Mouse (Mus musculus): Measurements from ENCODE around the gene Olfr519.
A peak's percentile ranks its signal among the peaks of the same experiment; 100 is the strongest.

Gene Olfr519

DNA sequence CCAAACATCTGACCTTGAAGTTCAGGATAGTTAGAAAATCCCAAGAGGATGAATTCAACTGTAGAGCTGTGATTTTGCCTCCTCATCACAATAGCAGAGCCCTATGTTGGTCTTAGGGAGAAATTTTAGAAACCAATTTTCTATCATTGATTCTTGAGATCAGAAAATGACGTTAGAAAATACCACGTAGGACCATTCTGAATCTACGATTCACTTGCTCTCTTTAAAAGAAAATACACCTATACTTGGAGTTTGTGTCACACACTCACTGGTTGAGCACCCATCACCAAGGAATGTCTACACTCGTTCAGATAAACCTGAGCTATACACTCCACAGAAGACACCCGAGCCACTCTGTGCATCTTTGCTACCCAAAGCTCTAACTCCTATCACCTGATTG is at the start of gene Olfr519:
Gene Olfr519, minus strand, starts transcription at position 101 of the 400 bp plus-strand sequence.
- DNase-seq: no peak

DNA sequence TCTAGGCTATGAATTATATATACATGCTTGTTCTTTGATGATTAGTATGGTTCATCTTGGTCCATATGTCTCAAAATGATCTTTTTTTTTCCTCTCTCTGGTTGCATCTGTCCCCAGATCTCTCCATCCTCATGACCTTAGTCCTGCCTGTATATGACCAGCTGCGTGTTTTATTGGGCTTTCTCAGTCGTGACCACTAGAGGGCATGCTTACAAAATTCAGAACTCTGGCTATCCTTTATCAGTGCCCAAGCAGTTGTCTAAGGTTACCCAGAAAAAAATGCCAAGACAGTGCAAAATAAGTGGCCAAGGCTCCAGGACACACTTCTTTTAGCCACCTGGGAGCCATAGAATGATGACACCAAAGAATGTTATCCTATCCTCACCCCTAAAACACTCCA is 49.8 kb upstream of the Olfr519 start:
- peak in 1 of 2 experiments; percentile 31 for DNase-seq

DNA sequence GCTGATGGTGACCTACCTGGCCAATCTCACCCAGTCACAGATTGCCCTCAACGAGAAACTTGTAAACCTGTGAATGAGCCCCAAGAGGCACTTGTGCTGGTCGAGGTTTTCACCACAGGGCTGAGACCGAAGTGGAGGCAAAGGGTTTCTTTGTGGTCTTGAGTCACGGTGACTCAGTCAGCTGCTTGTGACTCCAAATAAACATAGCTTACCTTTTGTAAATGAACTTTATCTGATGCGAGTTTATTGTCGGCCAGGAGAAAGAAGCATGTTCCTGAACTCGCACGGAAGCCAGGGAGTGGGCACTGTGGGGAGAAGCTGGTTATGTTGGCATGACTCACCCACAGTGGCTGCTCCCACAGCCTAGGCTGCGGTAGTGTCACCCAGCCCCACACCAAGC is 47.2 kb upstream of the Olfr519 start:
- DNase-seq: no peak

DNA sequence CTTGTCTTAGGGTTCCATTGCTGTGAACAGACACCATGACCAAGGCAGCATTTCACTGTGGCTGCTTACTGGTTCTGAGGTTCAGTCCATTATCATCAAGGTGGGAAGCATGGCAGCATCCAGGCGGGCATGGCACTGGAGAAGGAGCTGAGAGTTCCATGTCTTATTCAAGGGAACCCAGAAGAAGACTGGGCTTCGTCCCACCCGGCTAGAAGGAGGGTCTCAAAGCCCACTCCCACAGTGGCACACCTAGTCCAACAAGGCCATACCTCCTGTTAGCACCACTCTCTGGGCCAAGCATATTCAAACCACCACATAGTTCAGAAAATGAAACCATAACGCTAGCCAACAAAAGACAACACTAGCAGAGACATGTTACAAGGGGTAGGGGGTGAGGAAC is 42.4 kb upstream of the Olfr519 start:
- no peak for DNase-seq

DNA sequence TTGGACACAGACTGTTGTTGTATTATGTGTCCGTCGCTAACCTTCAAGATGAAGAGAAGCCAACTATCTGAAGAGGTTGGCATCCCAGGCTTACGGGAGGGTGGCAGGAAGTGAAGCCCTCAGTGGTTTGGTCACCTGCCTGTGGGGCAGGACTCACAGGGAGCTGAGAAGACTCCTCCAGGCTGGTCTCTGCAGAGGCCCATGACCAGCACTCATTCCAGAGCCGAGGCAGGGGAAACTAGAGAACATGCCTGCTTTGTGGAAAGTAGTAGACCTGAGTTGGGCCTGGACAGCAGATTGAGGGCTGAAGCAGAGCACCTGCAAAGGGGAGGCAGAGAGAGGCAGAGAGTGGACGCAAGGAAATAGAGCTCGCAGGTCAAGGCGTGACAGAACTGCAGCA is 41.2 kb upstream of the Olfr519 start:
- no peak for DNase-seq

DNA sequence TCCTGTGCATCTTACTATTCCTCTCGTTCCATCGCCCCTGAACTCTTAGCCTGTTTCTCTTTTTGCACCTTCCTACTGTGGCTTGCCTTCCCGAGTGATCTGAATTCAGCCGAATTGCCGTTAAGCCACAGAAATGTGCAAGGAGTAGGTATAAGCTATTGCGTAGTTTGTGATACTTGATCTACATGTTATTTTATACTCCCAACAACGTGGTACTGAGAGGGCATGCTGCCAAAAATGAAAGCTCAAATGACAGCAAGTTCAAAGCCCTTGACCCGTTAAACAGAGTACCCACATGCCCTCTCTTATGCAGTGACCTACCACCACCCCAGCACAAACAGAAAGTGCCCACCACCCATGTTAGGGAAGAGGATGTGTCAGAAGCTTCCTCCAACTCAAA is 40.6 kb upstream of the Olfr519 start:
- DNase-seq: no peak

DNA sequence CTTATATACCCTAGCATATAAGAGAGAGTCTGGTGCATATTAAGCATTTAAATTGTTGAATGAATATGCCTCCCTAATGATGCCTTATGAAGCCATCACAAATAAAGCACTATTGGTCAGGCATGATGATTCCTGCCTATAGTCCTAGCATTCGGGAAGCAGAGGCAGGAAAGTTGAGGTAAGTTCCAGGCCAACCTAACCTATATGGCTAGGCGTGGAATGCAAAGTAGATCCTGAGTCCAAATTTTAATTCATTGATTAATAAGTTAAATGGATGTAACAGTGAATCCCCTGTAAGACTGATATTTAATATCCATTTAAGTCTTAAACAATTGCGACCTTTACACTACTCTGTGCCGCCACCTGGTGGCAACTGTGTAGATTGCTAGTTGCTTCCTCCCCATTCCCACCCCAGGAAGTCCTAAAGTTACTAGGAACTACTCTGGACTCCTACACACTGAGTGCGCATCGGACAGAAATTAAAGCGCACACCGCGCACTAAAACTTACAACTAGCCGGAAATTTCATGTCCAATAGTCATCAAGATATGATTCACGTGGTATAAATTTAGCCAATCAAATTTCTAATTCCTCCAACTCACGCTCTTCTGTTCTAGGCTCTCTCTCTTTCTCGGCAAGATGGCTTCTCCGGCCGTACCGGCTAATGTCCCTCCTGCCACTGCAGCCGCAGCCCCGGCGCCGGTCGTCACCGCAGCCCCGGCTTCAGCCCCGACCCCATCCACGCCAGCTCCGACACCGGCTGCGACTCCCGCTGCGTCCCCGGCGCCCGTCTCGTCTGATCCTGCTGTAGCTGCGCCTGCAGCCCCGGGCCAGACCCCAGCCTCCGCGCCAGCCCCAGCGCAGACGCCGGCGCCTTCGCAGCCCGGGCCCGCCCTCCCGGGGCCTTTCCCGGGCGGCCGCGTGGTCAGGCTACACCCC is 39.8 kb upstream of the Olfr519 start, which contains the start of gene Eif3f:
Gene Eif3f, plus strand, starts transcription at position 624 of the 938 bp plus-strand sequence.
- DNase-seq: peak; percentile 86 to 89

DNA sequence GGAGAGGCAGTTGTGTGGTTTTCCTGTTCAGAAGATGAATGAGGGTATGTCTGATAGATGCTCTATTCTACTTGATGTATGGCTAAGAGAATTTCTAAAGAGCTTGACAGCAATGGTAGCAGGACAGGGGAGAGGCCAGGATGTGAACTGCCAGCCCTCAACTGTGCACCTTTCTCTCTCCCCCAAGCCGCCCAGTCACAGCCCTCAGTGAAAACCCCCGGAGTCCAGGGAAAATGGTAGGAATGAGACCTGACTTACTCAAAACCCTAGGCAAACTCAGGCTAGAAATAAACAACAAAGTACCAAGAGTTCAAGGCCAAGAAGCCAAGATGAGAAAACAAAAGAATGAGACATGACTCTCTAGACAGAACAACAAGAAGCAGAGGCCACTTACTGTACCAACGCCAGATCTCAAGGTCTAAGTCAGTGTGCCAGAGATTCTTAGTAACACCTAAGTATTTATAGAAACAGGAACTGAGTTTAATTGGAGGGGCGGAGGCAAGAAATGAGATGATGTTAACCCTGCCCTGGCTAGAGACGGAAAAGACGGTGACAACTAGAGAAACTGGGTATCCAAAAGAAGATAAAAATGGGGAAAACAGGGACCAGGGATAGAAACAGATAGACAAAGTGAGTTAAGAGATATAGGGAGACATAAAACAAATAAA is 35.6 kb upstream of the Olfr519 start, which contains the start of gene Nlrp10:
Gene Nlrp10, minus strand, starts transcription at position 453 of the 668 bp plus-strand sequence.
- no peak for DNase-seq

DNA sequence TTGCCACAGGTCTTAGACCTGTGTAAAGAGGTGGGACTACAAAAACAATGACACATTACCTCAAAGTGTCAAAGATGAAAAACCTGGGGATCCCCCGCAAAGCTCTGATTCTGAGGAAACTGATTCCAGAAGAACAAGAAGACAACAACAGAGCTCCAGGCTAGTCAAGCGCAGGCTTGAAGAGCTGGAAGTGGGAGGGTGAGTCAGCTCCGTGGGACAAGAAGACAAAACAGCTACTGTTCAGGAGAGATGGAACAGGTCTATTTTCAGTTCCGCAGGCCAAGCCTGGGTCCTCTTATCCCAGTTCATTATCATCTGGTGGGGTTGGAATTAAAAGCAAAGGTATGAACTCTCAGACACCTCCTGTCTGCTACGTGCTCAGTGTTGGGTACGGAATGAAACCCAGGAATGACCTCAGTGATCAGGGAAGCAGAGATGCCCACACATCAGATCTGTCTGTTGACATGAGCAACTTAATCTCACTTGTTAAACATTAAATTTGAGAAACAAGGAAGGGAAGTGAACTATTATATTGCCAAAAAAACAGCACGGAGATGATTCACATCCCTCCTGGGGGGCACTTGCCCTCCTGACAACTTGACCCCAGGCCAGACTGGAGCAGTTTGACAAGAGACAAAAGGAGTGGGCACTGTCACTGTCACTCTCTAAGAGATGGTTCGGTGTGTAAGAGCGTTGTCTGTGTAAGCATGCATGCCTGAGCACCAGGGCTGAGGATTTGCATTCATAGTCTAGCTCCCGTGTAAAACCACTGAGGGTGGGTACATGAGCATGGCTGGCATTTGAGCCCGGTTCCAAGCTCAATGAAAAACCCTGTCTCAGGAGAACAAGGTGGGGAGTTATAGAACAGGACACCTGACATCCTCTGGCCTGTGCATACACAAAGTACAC is 34.3 kb upstream of the Olfr519 start:
- no peak for DNase-seq

DNA sequence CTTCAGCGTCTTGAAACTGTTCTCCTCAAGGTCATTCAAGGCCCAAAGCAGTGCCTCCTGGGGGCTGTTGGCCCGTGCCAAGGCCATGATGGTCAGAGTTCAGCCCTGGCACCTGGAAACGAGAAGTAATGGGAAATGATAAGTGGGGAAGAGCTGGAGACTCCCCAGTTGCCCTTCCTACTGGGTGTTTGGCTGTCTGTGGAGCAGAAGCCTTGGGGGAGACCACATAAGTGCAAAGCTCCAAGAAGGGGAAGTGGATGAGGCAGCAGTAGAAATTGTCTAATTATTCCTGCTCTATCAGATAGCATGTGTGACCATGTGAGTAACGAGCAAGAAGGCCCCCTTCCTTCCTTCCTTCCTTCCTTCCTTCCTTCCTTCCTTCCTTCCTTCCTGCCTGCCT is 32.8 kb upstream of the Olfr519 start:
- DNase-seq: no peak

DNA sequence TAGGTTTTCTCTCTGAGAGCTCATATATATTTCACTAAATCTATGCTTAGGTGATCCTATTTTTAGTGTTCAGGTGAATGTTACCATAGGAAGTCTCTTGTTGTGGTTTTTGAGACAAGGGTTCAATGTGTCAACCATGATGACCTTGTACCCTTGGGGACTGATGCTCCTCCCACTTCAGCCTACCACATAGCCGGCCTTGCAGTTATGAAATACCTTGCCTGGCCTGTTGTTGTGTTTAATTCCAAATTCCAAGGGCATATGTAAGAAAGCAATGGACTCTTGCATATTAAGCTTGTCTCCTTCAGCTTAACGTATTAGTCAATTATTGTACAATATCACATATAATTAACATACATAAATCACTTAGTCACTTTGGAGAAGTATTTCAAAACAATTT is 9.7 kb upstream of the Olfr519 start:
- DNase-seq: no peak

DNA sequence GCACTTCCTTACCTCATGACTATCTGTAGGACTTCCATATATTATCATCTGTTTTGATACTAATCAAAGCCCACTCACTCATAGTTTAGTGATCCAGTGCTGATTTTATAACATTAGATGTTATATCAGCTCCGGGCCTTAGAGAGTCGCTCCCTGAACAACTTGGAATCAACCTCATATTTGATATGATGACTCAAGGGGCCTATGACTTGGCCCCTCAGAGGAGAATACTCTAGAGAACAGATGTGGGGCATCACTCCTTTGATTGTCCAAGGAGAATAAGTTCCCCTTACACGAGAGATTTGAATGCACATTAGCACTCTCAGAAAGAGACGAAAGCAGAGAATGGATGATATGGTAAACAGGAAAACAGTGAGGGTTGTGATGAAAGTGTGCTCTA is 9.3 kb downstream of the Olfr519 start, which contains the start of gene Olfr518:
Gene Olfr518, minus strand, starts transcription at position 101 of the 400 bp plus-strand sequence.
- DNase-seq: no peak

DNA sequence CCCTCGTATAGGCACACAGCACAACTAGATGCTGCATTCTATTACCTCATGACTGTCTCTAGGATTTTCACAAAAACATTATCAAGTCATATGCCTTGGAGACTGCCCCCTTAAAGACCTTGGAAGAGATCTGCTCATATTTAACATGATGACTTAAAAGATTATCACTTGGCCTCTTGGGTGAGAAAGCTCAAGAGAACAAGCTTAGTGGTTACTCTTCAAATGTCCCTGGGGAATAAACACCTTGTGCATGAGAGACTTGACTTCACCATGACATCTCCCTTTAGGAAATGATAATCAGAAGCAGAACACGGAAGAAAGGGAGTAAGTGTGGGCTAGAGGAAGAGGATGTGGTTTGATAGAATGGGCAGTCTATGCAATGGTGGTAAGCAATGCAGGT is 21.9 kb downstream of the Olfr519 start, which contains the start of gene Olfr517:
Gene Olfr517, minus strand, starts transcription at position 101 of the 400 bp plus-strand sequence.
- no peak for DNase-seq

DNA sequence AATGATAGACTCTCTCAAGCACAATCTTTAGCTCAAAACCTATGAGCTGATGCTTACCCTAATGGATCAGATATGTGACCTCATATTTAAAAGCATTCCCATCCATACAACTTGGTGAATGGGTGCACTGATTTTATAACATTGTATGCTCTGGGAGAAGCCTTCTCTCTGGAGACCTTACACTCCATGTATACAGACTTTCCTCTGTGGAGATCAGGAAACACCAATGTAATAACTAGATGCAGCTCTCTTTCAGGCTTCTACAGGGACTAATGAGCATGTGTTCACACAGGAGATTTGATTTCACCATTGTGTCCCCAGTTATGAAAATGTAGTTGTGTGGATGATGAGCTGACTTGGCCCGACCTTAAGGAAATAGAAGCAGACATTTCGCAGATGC is 43.8 kb downstream of the Olfr519 start, which contains the start of gene Olfr516:
Gene Olfr516, minus strand, starts transcription at position 101 of the 400 bp plus-strand sequence.
- no peak for DNase-seq

Measured in spleen, adult 18-20 months (tissue).